Mouse (Mus musculus): ENCODE measurements at regions not wholly inside any gene's neighbourhood (a gene's known extent, or its start where the extent isn't known, plus 50 kb on each side); places are given as distances from the start of the nearest gene placed in this dataset.

DNA sequence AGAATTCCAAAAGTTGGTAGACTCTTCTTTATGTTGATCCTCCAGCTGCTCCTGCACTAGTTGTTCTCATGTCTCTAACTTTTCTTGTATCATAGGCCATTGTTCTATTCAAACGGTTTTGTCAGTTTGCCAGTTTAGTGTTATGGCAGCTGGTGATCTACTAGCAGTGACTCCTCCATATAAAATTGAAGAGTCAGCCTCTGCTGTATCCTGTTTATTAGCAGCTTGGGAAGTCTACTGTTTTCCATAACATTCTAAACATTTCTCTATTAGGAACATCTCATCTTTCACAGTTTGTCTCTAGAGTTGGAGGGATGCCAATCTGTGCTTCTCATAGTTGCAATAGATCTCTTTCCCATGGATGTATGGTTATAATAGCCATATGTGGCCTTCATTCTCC is 58.6 kb downstream of the Drd1 start:
- DNase-seq (ENCODE audit: low spot score in 2 of 2) = no peak

DNA sequence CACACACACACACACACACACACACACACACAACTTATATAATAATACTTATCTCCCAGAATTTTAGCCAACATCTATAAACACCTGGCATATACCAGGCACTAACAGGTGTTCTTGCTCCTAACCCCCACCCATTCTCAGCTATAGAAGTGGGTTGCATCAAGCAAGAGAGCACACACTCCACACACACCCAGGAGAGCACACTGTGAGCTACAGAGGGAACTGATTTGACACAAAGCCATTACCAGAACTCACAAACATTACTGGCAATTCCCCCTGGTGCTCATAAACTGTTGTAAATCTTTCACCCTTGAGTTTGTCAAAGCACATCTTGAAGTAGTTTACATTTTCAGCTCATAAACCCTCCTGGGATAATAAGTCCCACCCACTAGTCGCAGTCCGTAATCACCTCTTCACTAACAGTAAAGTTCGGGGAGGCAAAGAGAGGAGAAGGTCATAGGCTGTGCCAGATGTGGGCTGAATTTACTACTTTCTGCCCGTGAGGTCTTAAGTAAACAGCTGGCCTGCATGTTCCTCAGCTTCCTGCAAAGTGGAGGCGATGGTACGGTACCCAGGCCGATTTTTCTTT is 62.5 kb downstream of the Drd1 start:
- no peak for DNase-seq (ENCODE audit: low spot score in 2 of 2)

DNA sequence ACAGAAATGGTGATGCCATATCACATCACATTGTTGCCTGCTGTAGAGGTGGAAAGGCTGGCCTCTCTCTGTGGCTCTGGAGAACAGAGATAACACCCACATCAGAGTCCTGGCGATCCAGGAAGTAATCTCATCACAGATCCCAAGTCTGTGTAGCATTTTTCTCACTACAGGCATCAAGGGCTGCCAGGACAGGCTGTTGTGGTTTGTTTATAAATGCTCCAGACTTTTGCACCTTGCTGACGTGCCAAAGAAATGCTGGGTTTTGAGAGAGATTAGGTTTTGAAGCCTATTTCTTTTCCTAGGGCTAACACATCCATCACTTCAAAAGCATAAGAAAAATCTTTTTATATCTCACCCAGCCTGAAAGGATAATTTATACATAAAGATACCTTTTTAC is 76.3 kb downstream of the Drd1 start:
- no peak for DNase-seq (ENCODE audit: low spot score in 2 of 2)

GRCm38 (mm10) chr13:53969421-53969820 is 86.1 kb downstream of the Drd1 start:
- DNase-seq (ENCODE audit: low spot score in 2 of 2) = peak; percentile 30 to 53

- peak; percentile 83 to 90 for DNase-seq (ENCODE audit: low spot score in 2 of 2)
Observed at GRCm38 (mm10) chr13:53956167-53956566, 99.3 kb downstream of the Drd1 start.

DNA sequence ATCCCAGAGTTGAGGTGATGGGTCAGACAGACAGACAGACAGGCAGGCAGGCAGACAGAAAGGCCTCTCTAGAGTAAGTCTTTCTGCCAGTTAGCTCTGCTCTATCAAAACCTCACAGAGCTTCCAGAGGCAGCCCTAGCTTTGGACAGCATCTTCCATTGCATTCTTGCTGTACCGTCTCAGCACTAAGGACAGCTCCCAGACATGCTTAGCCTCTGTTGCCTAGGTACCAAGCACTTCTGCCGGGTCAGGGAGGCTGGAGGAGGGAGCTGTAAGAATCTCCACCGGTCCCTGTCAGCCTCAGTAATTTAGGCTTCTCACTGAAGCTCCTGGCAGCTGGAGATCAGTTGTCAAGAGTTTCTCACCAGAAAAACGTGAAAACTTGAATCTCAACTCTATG is 107.4 kb downstream of the Drd1 start:
- no peak for DNase-seq (ENCODE audit: low spot score in 2 of 2)

GRCm38 (mm10) chr13:53945681-53946080 is 109.8 kb downstream of the Drd1 start:
- peak in 1 of 2 experiments; percentile 69 for DNase-seq (ENCODE audit: low spot score in 2 of 2)

- DNase-seq (ENCODE audit: low spot score in 2 of 2) = peak in 1 of 2 experiments; percentile 63
Observed at GRCm38 (mm10) chr13:53941005-53941747, 114.3 kb downstream of the Drd1 start.

- DNase-seq (ENCODE audit: low spot score in 2 of 2) = no peak
Observed at GRCm38 (mm10) chr13:53935174-53935699, 120.3 kb downstream of the Drd1 start.

DNA sequence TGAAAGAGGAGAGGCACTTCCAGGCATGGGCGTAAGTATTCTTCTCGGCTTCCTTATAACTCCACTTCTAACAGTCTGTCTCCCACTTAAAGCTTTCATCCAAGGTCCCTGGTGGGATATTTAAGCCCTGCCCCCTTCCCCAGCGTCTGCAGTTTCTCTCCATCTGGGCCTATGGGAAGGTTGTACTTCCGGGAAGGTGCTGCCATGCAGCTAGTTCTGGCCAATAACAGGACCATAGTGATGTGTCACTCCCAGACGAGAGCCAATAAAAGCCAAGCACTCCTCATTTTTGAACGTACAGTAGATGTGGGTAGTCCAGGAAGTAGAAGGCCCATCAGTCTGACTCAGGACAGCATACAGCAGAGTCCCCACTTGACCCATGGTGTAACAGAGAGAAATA is 121.0 kb downstream of the Drd1 start:
- no peak for DNase-seq (ENCODE audit: low spot score in 2 of 2)

GRCm38 (mm10) chr13:53926128-53926527 is 129.4 kb downstream of the Drd1 start:
- DNase-seq (ENCODE audit: low spot score in 2 of 2) = no peak

DNA sequence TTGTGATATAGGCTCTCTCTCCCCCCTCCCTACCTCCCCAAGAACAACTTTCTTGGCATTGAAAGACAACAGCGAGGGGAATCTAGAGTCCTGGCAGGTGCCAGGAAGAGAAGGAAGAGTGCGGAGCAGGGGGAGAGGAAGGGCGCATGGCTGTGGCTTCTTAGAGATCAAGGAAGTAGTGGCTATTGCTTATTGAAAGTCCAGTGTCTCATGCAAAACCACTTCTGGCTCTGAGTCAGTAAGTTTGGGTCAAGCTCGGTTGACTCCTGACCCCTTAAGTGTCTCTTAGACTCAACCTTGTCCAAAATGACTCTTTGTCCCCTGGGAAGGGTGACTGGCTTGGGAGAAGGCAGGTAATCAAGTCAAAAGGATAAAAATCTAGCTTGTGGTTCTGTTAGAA is 131.1 kb downstream of the Drd1 start:
- no peak for DNase-seq (ENCODE audit: low spot score in 2 of 2)

GRCm38 (mm10) chr13:53923721-53924374 is 131.7 kb downstream of the Drd1 start:
- no peak for DNase-seq (ENCODE audit: low spot score in 2 of 2)

- no peak for DNase-seq (ENCODE audit: low spot score in 2 of 2)
Observed at GRCm38 (mm10) chr13:53921796-53922195, 133.7 kb downstream of the Drd1 start.

GRCm38 (mm10) chr13:53919851-53920381 is 135.6 kb downstream of the Drd1 start:
- DNase-seq (ENCODE audit: low spot score in 2 of 2) = no peak

- no peak for DNase-seq (ENCODE audit: low spot score in 2 of 2)
Observed at GRCm38 (mm10) chr13:53915456-53915855, 140.0 kb downstream of the Drd1 start.

DNA sequence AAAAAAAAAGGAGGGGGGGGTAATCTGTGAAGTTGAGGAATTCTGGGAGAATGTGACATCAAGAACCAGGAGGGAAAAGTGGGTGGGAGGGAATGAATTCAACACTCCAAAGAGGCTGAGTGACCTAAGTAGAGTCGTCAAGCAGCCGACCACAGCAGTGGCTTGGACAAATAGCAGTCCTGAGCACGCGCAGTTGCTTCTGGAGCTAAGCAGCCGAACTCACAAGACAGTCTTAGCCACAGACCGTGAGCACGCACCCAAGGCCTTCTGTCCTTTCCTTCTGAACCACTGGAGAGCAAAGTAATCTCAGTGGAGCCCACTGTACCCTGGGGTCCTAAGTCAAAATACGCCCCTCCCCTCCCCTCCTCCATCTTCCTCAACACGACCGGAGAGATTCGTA is 141.1 kb downstream of the Drd1 start:
- no peak for DNase-seq (ENCODE audit: low spot score in 2 of 2)

DNA sequence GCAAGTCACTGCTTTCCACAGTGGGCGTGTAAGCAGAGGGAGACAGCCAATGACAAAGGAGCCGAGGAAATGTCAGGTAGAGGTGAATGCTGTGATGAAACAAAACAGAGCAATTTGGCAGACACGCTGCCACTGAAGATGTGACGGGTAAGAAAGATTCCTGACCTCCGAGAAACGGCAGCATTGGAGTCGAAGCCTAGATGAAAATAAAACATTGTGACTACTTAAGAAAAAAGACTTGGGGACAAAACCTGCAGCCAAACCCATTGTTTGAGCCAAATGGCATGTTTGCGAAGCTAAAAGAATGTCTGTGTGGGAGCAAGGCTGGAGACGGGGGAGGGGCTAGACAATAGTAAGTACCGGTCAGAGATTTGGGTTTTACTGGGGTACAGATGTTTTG is 142.0 kb downstream of the Drd1 start:
- no peak for DNase-seq (ENCODE audit: low spot score in 2 of 2)

DNA sequence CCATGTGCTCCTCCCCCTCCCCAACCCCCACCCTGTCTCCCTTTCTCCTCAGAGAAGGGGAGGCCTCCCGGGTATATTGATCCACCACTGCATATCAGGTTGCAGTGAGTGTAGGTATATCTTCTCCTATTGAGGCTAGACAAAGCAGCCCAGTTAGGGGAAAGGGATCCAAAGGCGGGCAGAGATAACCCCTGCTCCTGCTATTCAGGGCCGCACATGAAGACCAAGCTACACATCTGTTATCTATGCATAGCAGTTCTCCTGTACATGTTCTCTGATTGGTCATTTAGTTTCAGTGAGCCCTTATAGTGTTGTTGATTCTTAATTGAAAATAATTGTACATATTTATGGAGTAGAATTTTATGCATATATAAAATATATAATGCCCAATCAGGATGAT is 143.7 kb downstream of the Drd1 start:
- no peak for DNase-seq (ENCODE audit: low spot score in 2 of 2)

- DNase-seq (ENCODE audit: low spot score in 2 of 2) = no peak
Observed at GRCm38 (mm10) chr13:53911261-53911660, 144.2 kb downstream of the Drd1 start.

DNA sequence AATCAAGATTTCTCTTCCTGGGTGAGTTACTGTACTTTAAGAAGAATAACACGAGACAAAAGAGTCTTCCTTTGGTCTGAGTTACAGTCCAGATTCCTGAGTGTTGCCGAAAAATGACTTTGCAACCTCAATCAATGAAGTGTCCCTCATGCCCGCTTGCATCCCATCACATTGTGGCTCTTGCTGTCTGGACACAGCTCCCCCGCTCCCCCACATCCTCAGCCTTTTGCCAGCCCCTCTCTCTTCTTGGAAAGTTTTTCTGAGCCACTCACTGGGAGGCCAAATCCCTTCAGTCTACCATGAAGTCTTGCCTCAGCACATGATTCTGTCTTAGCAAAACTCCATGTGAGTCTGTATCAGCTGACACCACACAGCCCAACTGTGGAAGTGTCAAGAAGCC is 145.3 kb downstream of the Drd1 start:
- no peak for DNase-seq (ENCODE audit: low spot score in 2 of 2)

DNA sequence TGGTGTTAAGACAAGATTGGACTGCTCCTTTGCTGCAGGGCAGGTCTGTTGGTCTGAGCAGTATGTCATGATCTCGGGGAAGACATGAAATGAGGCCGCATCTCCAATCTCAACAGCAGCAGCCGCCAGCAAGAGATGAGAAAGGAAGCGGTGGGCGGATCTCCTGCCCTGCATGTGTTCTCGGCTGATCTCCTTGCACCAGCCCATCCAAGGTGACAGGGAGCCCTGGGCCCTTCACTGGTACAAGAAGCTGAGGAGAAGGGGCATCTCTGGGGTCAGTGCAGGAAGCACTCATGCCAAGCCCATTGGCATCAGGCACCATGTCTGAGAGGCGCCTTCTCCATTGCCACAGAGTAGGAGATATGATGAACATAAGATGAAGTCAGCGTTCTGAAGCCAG is 151.0 kb downstream of the Drd1 start:
- DNase-seq (ENCODE audit: low spot score in 2 of 2) = no peak

DNA sequence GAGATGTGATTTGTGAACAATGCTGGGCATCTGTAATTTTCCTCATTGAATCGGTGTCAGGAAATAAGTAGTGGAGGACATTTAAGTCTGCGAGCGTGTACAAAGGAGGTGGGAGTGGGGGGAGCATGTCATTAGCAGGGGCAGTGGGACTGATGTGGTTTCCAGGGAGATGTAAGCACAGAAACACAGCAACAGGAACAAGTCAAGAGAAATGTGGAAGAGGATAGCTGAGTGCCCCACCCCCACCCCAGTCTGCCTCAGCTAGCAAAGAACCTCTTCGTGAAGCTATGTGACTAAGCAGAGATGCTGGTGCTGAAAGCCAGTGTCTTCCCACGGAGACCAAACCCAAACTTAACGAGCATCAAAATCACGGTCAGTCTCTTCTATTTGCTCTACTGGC is 151.9 kb downstream of the Drd1 start:
- no peak for DNase-seq (ENCODE audit: low spot score in 2 of 2)
